Mouse (Mus musculus) kidney, postnatal 14 days (tissue): ENCODE measurements around the gene 1700014D04Rik.
"Not testable (repeated sequence)": the region's sequence is repeated elsewhere in the genome, so short reads cannot be mapped to it uniquely, and the experiment has no call there.

Experiments used
- DNase-seq: peaks from one replicate; pipeline ENCODE4 v3.0.0; 2022; ENCODE audit warnings: mixed read lengths

1700014D04Rik gene

DNA sequence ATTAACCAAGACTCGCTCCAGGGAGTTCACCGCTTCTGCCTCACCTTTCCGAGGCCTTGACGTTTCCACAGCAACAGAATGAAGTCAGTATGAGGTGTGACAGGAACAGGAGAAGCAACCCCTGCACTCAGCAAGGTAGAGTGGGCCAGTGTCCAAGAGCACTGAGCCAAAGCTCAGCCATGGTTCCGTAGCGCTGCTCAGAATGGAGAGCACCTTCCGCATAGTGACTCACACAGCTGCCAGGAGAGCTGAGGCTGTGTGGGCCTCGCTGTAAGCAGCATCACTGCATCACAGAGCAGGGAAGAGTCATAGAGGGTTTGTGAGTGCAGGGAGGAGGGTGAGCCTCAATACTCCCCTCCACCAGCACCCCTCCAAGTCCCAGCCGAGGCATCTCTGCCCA, at the start of gene 1700014D04Rik:
TSS of gene 1700014D04Rik (minus strand) at position 42 of the 400 bp plus-strand sequence.
- no peak for DNase-seq

DNA sequence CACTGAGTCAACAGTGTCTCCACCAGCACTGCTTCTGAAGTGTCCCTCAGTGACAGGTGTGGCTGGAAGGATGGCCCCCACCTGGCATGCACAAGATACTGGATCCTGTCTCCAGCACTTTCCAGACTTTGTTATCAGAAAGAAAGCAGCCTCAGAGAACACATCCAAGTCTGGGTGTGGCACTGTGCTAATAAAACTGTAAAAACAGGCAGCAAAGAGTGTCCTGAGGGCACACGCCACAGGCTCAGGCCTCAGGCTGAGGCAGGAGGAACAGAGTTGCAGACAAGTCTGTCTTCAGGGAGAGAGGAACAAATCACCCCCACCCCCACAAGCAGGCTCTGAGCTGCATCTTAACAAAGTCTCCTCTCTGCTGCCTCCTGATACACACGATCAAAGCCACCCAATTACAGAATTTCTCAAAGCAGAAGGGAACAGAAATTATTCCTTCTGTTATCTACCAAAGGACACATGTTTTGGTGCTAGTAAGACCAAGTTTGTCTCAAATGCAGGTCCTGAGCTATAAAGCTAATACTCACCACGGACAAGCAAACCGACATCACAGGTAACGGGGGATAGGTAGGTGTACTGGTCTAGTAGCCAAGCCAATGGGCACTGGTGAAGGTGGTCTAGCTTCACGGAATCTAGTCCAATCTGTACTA, 49.4 kb upstream of the 1700014D04Rik start:
- DNase-seq: no peak

GRCm38 (mm10) chr13:59794786-59795185, 48.2 kb upstream of the 1700014D04Rik start:
- no peak for DNase-seq

- no peak for DNase-seq
These were observed 35.6 kb upstream of the 1700014D04Rik start, which contains the start of gene Gm49354 for GRCm38 (mm10) chr13:59782145-59782544. Gm49354 (minus strand) TSS chr13:59782245.

GRCm38 (mm10) chr13:59779744-59780264, 33.3 kb upstream of the 1700014D04Rik start:
- DNase-seq: not testable (repeated sequence)

DNA sequence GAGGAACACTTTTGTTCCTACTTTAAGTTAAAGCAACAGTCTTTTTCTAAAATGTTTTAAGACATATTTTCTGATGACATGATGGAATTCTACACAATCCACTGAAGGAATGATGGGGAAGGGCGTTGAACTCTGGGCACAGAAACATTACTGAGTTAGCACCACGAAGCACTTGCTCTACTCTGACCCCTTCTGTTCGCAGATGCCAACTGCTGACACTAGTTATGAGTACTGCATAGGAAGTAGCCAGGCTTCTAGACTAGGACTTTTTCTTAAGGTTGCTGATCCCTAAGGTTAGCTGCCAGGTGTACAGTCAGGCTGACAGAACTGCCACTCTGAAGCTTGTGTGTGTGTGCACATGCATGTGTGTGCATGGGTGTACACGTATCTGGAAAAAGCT, 32.7 kb upstream of the 1700014D04Rik start:
- DNase-seq: no peak

- no peak for DNase-seq
These were observed 28.6 kb upstream of the 1700014D04Rik start for GRCm38 (mm10) chr13:59775168-59775567.

- DNase-seq: peak; percentile 85
These were observed 24.7 kb upstream of the 1700014D04Rik start for GRCm38 (mm10) chr13:59771257-59771656.

GRCm38 (mm10) chr13:59770847-59771246, 24.3 kb upstream of the 1700014D04Rik start:
- no peak for DNase-seq

- DNase-seq: peak; percentile 88
These were observed 23.6 kb upstream of the 1700014D04Rik start for GRCm38 (mm10) chr13:59770164-59770562.

DNA sequence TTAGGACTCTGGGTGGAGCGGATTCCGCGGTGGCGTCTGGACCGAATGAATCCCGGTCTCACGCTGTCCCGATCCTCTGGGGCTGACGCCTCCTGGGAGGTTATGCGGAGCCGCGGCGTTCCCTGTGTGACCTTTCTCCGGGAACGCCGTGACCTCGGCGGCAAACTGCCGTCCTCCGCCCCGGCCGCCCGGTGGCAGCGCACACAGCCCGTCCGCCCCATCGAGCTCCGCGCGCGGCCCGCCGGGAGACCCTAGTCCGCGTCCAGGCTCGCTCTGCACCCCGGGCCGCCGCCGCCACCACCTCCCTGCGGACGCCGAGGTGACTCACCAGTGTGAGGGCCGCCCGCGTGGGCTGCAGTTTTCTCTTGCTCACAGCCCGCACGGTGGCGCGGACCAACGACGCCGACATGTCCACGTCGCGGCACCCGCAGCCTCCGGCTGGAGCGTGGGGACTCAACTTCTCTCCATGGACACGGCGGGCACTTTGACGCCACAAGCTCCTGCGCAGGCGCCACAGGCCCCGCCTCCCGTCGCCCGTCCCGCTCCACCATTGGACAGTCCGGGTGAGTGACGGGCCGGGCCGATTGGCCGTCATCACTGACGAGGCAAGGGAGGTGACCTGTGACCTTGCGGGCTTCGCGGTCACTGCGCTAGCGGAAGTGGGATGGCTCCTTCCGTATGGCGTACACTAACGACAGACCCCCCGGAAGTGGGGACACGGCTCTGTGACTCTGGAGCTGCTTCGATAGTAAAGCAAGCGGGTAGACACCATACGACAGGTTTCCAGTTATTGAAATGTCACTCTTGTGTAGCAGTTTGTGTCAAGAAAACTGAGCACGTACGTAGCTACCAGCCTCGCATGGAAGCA, 23.0 kb upstream of the 1700014D04Rik start, which contains the start of gene Isca1:
TSS of gene Isca1 (minus strand) at position 515 of the 868 bp plus-strand sequence.
- peak; percentile 99 for DNase-seq

- DNase-seq: no peak
These were observed 22.0 kb upstream of the 1700014D04Rik start for GRCm38 (mm10) chr13:59768531-59768930.

DNA sequence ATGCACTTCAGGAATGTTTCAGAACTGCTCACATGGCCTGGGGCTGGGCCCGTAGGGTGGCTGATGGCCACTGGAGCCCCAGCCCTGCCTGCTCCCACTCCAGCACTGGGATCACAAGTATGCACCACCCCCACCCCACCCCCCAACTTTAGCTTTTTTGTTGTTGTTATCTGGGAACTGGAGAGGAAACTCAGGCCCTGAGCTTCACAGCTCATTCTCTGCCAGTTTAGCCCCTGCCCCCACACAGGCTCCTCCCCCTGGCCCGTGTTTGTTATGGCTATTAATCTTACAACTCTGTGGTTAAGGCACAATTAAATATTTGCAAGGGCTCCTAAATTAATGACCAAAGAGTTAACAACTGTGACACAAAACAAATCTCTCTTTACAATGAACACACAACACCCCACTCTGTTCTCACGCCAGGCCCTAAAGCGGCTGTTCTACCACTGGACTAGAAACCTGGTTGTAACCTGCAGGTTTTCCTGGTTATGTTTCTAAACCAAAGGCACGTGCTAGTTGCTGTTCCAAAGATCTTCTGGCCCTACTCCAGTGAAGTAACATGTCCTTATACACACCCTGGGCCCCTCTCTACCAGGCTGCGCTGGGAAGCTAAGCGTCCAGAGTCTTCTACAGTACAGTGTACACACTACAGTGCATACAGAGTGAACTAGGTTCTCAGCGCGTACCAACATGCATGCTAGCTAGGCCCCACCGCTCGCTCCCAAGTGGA, 20.4 kb upstream of the 1700014D04Rik start:
- peak; percentile 79 for DNase-seq

GRCm38 (mm10) chr13:59762791-59763190, 16.2 kb upstream of the 1700014D04Rik start:
- DNase-seq: no peak

GRCm38 (mm10) chr13:59756906-59757305, 10.4 kb upstream of the 1700014D04Rik start:
- DNase-seq: peak; percentile 36

DNA sequence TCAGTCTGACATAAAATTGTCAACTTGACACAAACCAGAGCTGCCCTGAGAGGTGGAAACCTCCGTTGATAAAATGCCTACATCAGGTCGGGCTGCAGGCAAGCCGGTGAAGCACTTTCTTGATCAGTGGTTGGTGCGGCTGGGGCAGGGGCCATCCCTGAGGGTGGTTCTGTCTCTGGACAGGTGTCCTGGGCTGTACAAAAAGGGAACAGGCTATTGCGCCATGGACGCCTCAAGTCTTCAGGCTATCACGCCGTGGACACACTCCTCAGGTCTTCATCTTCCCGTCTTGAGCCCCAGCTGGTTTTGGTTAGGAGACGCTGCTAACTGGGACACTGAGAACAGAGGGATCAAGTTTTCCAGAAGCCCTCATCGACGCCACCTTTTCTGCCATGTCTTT, 3.8 kb upstream of the 1700014D04Rik start:
- no peak for DNase-seq

DNA sequence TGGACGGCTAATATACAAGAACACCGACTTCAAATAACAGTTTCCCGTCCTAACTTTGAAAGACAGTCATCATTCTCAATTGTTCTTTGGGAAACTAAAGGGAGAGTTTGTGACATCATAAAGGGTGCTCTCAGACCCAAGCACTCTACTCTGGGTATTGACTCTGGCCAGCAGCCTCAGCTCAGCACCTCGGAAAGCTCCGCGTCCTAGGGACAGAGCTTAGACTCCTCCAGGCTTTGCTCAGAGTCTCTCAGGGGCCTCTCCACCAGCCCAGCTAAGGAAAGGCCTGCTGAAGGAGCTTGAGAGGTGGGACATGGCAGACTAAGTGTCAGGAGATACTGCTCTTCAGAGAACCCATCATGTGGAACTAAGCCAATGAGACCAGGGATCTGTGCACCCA, 388 bp downstream of the 1700014D04Rik start:
- DNase-seq: no peak

GRCm38 (mm10) chr13:59745462-59745861, 1.1 kb downstream of the 1700014D04Rik start:
- no peak for DNase-seq

DNA sequence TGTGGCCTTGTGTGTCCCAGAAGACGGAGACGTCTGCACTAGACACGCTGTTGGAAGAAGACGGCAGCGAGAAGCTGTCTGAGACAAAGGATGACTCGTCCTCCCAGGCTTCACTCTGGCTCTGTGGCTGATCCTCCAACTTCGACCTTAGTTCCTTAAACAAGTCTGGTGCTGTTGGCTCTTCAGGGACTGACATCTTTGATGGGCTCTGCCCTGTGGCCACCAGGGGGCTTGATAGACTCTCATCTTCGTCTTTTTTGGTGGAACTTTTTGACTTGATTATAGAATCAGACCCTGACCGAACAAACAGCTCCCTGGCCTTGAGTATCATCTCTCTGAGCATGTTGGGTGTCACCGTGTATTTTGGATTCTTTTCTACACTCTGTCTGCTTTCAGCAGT, 4.9 kb downstream of the 1700014D04Rik start:
- peak; percentile 27 for DNase-seq

DNA sequence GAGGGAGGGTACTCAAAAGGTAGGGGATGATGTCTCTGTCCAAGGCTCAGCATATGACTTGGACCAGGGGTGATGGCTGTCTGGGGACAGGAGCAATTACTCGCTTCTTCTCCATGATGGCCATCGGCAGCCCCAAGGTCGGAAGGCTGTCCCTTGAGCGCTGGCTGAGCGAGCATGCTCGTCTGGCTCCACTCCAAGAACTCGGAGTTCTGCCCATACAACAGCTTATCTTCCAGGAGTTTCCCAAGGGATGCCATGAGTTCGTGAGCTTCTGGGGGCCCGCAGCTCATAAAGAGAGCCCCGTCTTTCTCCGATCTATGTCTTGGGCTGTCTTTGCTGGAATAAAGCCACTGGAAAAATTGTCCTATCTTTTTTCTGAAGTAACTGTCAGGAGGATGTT, 5.5 kb downstream of the 1700014D04Rik start:
- DNase-seq: peak; percentile 28

DNA sequence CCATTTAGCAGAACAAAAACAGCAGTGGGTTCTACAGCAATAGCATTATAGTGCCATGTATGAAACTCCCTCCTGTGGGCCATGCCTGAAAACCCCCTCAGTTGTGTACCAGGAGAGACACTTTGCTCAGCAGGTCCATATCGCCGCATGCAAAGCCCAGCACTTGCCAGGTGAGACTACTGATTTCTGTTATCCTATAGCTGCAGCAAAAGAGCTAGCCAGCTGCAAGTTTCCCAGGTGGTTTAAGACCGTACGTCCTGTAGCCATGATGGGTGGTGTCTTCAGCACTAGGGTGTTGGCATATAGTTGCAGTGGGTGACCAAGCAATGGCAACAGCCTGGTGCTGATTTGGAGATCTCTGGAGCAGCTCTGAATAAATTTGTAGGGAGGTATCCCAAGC, 7.2 kb downstream of the 1700014D04Rik start:
- DNase-seq: no peak

- no peak for DNase-seq
These were observed 8.1 kb downstream of the 1700014D04Rik start for GRCm38 (mm10) chr13:59738455-59738854.

DNA sequence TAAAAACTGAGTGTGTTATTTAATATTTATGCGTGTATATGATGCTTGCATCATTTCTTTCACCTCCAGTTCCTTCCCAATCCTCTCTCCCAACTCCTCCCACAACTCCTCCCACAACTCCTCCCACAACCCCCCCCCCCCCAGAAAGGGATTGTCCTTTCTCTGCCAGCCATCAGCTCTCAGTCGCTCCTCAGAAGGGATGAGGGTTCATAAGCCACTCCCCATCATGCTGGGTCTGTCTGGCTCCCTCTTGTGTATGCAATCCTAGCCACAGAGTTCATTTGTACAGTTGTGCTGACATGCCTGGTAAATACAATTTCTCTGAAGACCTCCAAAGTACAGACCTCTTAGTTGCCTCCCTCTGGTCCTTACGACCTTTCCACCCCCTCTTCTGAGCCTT, 11.4 kb downstream of the 1700014D04Rik start:
- no peak for DNase-seq
